Mouse (Mus musculus): Measurements from ENCODE around the gene Dock3.

GRCm38 (mm10) chr9:107099487-107099886 lies 132.2 kb downstream of the Dock3 start:
- TF ChIP-seq POLR2A (IDR thresholded peaks at IDR 0.05; ENCODE audit: insufficient read depth, low read depth, low read length) (no peak), CTCF (IDR thresholded peaks at IDR 0.05; ENCODE audit: insufficient read depth, low read depth, low read length) (no peak)
